Mouse (Mus musculus) cerebellum, adult 2 months (tissue): ENCODE data around the gene Pced1b.

Source experiments
- CTCF ChIP-seq: fragments of 200-500 bp; IDR thresholded peaks from 2 replicates; pipeline ENCODE4 v1.5.1; 2011; ENCODE audit warnings: low read depth, mild to moderate bottlenecking, control low read depth, low read length, moderate library complexity, borderline replicate concordance; ENCODE audit not compliant: insufficient read depth
- POLR2A ChIP-seq: fragments of 200-500 bp; IDR thresholded peaks from 2 replicates; pipeline ENCODE4 v1.6.1; 2011; ENCODE audit warnings: low read length, control low read depth, borderline replicate concordance; ENCODE audit not compliant: insufficient read depth

GRCm38 (mm10) chr15:97286731-97287130 lies 39.8 kb downstream of the Pced1b start:
- TF ChIP-seq CTCF = no peak
- no peak for TF ChIP-seq POLR2A
